Mouse (Mus musculus) lung, postnatal 0 days (tissue): ENCODE measurements around the gene Gm20441. TPM values are rescaled to one million over a fixed set of nuclear protein-coding genes. Genes with fewer than 3 reads are reported as not detected.
A peak's percentile ranks its signal among the peaks of the same experiment; 100 is the strongest.

ENCODE experiments used
- ATAC-seq: fragments of 200-750 bp; cut with Nextera tagmentation; 2 replicates; pipeline ENCODE4 v1.8.0; 2017; ENCODE audit warnings: moderate library complexity
- DNase-seq: peaks from one replicate; pipeline ENCODE4 v3.0.0-alpha.2; 2016; ENCODE audit warnings: low spot score
- H3K27ac ChIP-seq: fragments of 300-500 bp; sonication (generic); 2 replicates; pipeline ENCODE4 v1.5.1; 2014; ENCODE audit warnings: antibody characterized with exemption, mild to moderate bottlenecking, low read length, mixed read lengths
- H3K27me3 ChIP-seq: fragments of 300-500 bp; sonication (generic); replicated peaks from 2 replicates; pipeline ENCODE4 v1.6.1; 2014; ENCODE audit warnings: low read length, mixed read lengths; ENCODE audit not compliant: insufficient read depth
- H3K36me3 ChIP-seq: fragments of 300-500 bp; sonication (generic); 2 replicates; pipeline ENCODE4 v1.6.1; 2014; ENCODE audit warnings: low read length, mixed read lengths; ENCODE audit not compliant: insufficient read depth
- H3K4me1 ChIP-seq: fragments of 300-500 bp; sonication (generic); 2 replicates; pipeline ENCODE4 v1.6.1; 2014; ENCODE audit warnings: antibody characterized with exemption, low read depth, low read length, mixed read lengths; ENCODE audit not compliant: insufficient read depth
- H3K4me2 ChIP-seq: fragments of 300-500 bp; sonication (generic); replicated peaks from 2 replicates; pipeline ENCODE4 v1.6.1; 2014; ENCODE audit warnings: low read depth, mild to moderate bottlenecking, low read length, moderate library complexity, mixed read lengths
- H3K4me3 ChIP-seq: fragments of 300-500 bp; sonication (generic); 2 replicates; pipeline ENCODE4 v1.5.1; 2014; ENCODE audit warnings: low read depth, low read length
- H3K9ac ChIP-seq: fragments of 300-500 bp; sonication (generic); replicated peaks from 2 replicates; pipeline ENCODE4 v1.6.1; 2014; ENCODE audit warnings: low read depth, mild to moderate bottlenecking
- H3K9me3 ChIP-seq: fragments of 300-500 bp; sonication (generic); 2 replicates; pipeline ENCODE4 v1.6.1; 2016; ENCODE audit warnings: low read length, mixed read lengths
- CTCF ChIP-seq: IDR thresholded peaks from 2 replicates; pipeline ENCODE4 v1.5.1; 2016; ENCODE audit warnings: antibody characterized with exemption, mild to moderate bottlenecking
- EP300 ChIP-seq: IDR thresholded peaks from 2 replicates; pipeline ENCODE4 v1.6.1; 2016; ENCODE audit warnings: antibody characterized with exemption, mild to moderate bottlenecking, control low read depth
- WGBS: fragments of 180-500 bp; shearing (Covaris S2); extraction: QIAGEN DNeasy Blood & Tissue Kit; methylation state at CpG from one replicate; pipeline ENCODE4 v1.1.7; 2014; 5-methylcytosine and 5-hydroxymethylcytosine counted together
- polyA plus RNA-seq: library from polyadenylated mRNA; unstranded; fragments of >200 nt; fragmentation: Nextera tagmentation; extraction: Ambion mirVana; gene quantifications from 2 replicates; pipeline ENCODE4 v1.2.1, GENCODE M21; 2015

Gene Gm20441
- polyA plus RNA-seq, 1 experiment from 2014 or later: not detected

DNA sequence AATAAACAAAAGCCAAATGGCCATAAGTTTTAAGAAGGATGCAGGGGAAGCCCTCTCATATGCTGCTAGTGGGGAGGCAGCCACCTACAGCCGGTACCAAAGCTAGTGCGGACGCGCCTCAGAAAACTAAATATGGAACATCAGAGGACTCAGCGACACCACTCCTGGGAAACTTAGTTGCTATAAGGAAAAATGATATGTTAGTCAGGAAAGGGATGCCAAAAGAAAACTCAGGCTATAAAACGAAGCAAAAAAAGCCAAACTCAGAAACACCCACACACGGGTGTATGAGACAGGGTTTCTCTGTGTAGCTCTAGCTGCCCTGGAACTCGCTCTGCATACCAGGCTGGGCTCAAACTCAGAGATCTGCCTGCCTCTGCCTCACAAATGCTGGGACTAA lies 7.5 kb upstream of the Gm20441 start:
- ATAC-seq: no peak

DNA sequence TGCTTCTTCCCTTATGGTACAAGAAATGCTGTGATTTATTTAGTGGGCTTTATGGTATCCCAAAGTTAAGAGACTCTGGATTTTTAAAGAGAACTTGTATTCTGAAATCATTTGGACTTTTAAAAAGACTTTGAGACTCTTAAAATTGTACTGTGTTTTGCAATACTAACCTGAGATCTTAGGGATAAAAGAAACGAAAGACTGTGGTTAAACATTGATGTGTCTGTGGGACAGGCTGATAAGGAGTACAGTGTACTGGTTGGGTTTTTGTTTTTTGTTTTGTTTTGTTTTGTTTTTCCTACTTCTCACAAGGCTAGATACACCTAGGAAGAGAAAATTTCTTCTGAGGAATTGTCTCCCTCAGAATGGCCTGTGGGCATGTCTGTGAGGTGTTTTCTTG lies 4.7 kb upstream of the Gm20441 start:
- Histone ChIP-seq H3K4me3 (no peak overlapping the region), H3K36me3 (no peaks in the 10 kb centered on the region), H3K9ac (no peak overlapping the region), H3K4me1 (0 out of 2 replicates have a peak, but pooled peaks cover 4% of the 10 kb centered on the region), H3K4me2 (no peak overlapping the region), H3K27ac (no peak overlapping the region), H3K9me3 (no peaks in the 10 kb centered on the region), H3K27me3 (no peaks in the 10 kb centered on the region)
- ATAC-seq: no peak
- WGBS: 51% methylated on average over 1 of the region's 1 CpGs
- TF ChIP-seq CTCF (no peak), EP300 (no peak)
- DNase-seq: no peak

More for the DNA sequence above, 7.5 kb upstream of the Gm20441 start:
- no peaks in the 10 kb centered on the region for H3K9me3 ChIP-seq
- no peak overlapping the region for H3K27ac ChIP-seq
- H3K36me3 ChIP-seq: no peaks in the 10 kb centered on the region
- H3K4me3 ChIP-seq: no peak overlapping the region
- no peak for DNase-seq
- no peaks in the 10 kb centered on the region for H3K27me3 ChIP-seq
- no peak for TF ChIP-seq EP300
- no peak for TF ChIP-seq CTCF
- 89% methylated on average over 8 of the region's 8 CpGs for WGBS
- no peaks in the 10 kb centered on the region for H3K4me1 ChIP-seq
- no peak overlapping the region for H3K9ac ChIP-seq
- H3K4me2 ChIP-seq: no peak overlapping the region

DNA sequence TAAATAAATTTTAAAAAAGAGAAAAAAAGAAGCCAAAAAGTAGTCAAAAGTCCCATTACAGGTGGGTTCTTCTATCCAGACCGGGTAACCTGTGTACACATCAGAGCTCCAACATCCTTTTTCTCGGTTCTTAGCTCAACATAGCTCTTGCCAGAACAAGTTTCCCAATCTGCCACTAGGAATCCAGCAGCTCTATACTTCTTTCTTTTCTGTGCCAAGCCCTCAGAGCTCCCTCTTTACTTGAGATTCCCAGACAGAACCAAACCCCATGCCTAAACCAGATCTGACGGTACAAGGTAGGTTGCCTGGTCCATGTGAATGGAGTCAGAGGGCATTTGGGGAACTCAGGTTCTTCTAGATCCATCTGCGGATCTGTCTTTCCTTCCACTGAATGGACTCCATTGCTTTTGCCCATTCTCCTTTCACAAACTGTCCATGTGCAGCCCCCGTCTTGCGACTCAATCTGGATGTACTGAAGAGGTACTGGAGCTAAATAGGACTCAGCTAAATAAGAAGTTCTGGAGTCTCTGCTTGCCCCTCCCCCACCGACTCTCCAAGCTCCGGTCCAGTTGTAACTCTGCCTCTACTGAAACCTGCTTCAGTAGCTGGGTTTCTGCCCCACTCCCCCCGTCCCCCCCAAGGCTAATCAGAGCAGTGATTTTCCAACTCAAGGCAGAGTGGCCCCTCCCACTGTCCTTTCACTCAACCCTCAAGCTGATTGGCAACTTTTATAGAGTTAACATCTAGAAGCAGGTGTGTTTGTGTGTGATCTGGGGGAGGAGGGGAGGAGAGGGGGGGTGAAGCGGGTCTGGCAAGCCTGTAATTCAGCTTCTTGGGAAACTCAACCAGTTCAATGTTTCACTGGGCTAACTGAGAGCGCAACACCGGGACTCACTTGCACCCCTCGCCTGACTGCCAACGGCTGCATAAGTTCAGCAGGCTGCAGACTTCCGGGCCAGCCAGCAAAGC lies 1.3 kb downstream of the Gm20441 start:
- DNase-seq: peak; percentile 64
- peak overlapping the region; percentile 51 for H3K4me3 ChIP-seq
- no peaks in the 10 kb centered on the region for H3K27me3 ChIP-seq
- whole genome bisulfite sequencing: 31% methylated on average over 15 of the region's 15 CpGs
- 0 out of 2 replicates have a peak overlapping the region, but pooled peaks have one; percentile 5 for H3K27ac ChIP-seq
- peak; percentile 30 for ATAC-seq
- H3K9me3 ChIP-seq: no peaks in the 10 kb centered on the region
- H3K9ac ChIP-seq: no peak overlapping the region
- 0 out of 2 replicates have a peak, but pooled peaks cover 4% of the 10 kb centered on the region for H3K4me1 ChIP-seq
- H3K4me2 ChIP-seq: peak overlapping the region; percentile 85
- H3K36me3 ChIP-seq: no peaks in the 10 kb centered on the region
- TF ChIP-seq CTCF: no peak
- TF ChIP-seq EP300: no peak

DNA sequence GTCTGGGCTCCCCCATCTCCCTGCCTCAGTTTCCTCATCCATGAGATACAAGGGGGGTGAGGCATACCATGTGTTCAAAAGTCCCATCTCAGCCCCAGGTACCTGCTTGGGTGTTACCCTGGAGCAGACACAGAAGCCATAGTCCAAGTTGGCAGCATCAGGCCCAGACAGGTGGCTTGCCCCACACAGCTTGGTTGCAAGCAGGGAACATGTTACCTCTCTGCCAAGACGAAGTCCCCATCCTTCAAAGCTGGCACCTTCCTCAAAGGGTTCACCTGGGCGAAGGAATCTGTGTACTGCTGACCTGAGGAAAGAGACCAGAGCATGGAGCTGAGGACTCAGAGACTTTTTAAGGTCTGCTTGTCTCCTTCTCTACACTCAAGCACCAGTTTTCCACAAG lies 2.9 kb downstream of the Gm20441 start:
- Histone ChIP-seq H3K36me3 (no peaks in the 10 kb centered on the region), H3K27me3 (no peaks in the 10 kb centered on the region), H3K4me2 (no peak overlapping the region), H3K27ac (no peak overlapping the region), H3K9ac (no peak overlapping the region), H3K4me1 (peaks cover 4% of the 10 kb centered on the region; the same call in 1 of the 2 replicates), H3K9me3 (no peaks in the 10 kb centered on the region), H3K4me3 (no peak overlapping the region)
- no peak for ATAC-seq
- no peak for TF ChIP-seq CTCF
- no peak for TF ChIP-seq EP300
- no peak for DNase-seq
- WGBS: 93% methylated on average over 2 of the region's 2 CpGs

DNA sequence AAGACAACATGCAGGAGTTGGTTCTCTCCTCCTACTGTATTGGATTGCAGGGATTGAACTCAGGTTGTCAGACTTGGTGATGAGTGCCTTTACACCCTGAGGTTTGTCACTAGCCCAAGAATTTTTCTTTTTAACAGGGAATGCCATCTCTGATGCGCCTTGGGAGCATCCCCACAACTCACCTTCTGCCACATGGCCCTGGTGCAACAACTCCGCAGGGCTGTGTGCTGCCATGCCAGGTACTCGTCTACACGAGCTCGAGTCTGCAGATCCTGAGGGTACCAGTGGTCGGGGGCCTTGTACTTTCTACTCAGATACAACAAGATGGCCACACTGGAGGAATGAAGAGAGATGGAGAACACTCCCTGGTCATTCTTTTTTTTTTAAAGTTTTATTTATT lies 4.2 kb downstream of the Gm20441 start:
- no peak overlapping the region for H3K4me2 ChIP-seq
- H3K9me3 ChIP-seq: no peaks in the 10 kb centered on the region
- WGBS: 90% methylated on average over 6 of the region's 6 CpGs
- H3K4me1 ChIP-seq: peaks cover 9% of the 10 kb centered on the region; the same call in 1 of the 2 replicates
- H3K27me3 ChIP-seq: no peaks in the 10 kb centered on the region
- ATAC-seq (no peak), DNase-seq (no peak)
- no peak overlapping the region for H3K27ac ChIP-seq
- no peak for TF ChIP-seq CTCF
- TF ChIP-seq EP300: no peak
- no peaks in the 10 kb centered on the region for H3K36me3 ChIP-seq
- H3K4me3 ChIP-seq: no peak overlapping the region
- no peak overlapping the region for H3K9ac ChIP-seq

DNA sequence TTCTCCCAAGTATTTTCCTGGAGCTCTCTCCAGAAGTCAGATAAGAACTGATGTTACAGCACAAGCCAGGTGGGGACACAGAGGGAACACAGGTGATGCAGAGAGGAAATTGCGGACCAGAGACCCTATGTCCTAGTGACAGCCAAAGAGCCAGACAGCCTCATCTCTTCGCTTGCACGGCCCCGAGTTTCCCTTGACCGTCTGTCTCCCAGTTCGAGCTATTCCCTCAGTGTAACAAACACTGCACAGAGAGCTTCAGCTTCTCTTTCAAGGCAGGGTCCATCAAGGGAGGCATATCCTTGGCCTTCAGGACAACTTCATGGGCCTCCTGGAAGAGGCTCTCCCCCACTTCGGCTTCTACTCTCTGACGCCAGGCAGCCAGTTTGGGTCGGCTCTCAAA lies 6.2 kb downstream of the Gm20441 start:
- Histone ChIP-seq H3K27ac (no peak overlapping the region), H3K4me1 (peaks cover 5% of the 10 kb centered on the region; the same call in 1 of the 2 replicates), H3K36me3 (no peaks in the 10 kb centered on the region), H3K4me3 (no peak overlapping the region), H3K9me3 (no peaks in the 10 kb centered on the region), H3K4me2 (no peak overlapping the region), H3K27me3 (no peaks in the 10 kb centered on the region), H3K9ac (no peak overlapping the region)
- ATAC-seq: no peak
- 86% methylated on average over 9 of the region's 9 CpGs for WGBS
- DNase-seq: no peak
- TF ChIP-seq EP300: no peak
- no peak for TF ChIP-seq CTCF
